Mouse (Mus musculus) MEL (cell line): ENCODE measurements around the gene S1pr4. TPM values are rescaled to one million over a fixed set of nuclear protein-coding genes. Genes with fewer than 3 reads are reported as not detected.

ENCODE experiments used
- DNase-seq: peaks from one replicate; pipeline ENCODE4 v3.0.0; 2011; ENCODE audit warnings: low read depth, low spot score
- H3K27ac ChIP-seq: 2 replicates; pipeline ENCODE4 v1.5.1; 2012; ENCODE audit warnings: low read depth, mild to moderate bottlenecking, control low read depth, low read length, moderate library complexity; ENCODE audit not compliant: control insufficient read depth
- H3K27me3 ChIP-seq, 2 experiments: fragments of 150-350 bp in 1 of 2; sonication (generic) in 1 of 2; 2 replicates each; pipeline ENCODE4 v1.6.1; 2012; ENCODE audit warnings: low read length in 2 of 2, mild to moderate bottlenecking in 2 of 2, improper control_type of control experiment in 1 of 2, moderate library complexity in 1 of 2; ENCODE audit not compliant: insufficient read depth in 2 of 2, control insufficient read depth in 1 of 2
- H3K36me3 ChIP-seq, 2 experiments: 2 replicates each; pipeline ENCODE4 v1.6.1; 2012 to 2014; ENCODE audit warnings: low read length in 2 of 2, improper control_type of control experiment in 1 of 2, inconsistent platforms in 1 of 2, mild to moderate bottlenecking in 1 of 2; ENCODE audit not compliant: insufficient read depth in 2 of 2, control insufficient read depth in 1 of 2
- H3K4me1 ChIP-seq, 2 experiments: fragments of 150-350 bp in 1 of 2; sonication (generic) in 1 of 2; 2 replicates each; pipeline ENCODE4 v1.6.1; 2012; ENCODE audit warnings: low read length in 2 of 2, improper control_type of control experiment in 1 of 2, mild to moderate bottlenecking in 1 of 2; ENCODE audit not compliant: insufficient read depth in 2 of 2, control insufficient read depth in 1 of 2
- H3K4me3 ChIP-seq, 2 experiments: fragments of 150-350 bp in 1 of 2; sonication (generic) in 1 of 2; 2 replicates each; pipeline ENCODE4 v1.5.1; 2012; ENCODE audit warnings: low read depth in 2 of 2, low read length in 2 of 2, mild to moderate bottlenecking in 2 of 2, moderate library complexity in 2 of 2, control low read depth in 1 of 2, improper control_type of control experiment in 1 of 2; ENCODE audit not compliant: control insufficient read depth in 1 of 2, insufficient read depth in 1 of 2
- H3K79me2 ChIP-seq: 2 replicates; pipeline ENCODE4 v1.6.1; 2012; ENCODE audit warnings: mild to moderate bottlenecking, low read length, moderate library complexity; ENCODE audit not compliant: control insufficient read depth, poor library complexity, insufficient read depth
- H3K9ac ChIP-seq: 2 replicates; pipeline ENCODE4 v1.6.1; 2012; ENCODE audit warnings: low read depth, mild to moderate bottlenecking, control low read depth, low read length, moderate library complexity; ENCODE audit not compliant: control insufficient read depth, poor library complexity, severe bottlenecking
- H3K9me3 ChIP-seq: fragments of 150-350 bp; sonication (generic); replicated peaks from 2 replicates; pipeline ENCODE4 v1.6.1; 2012; ENCODE audit warnings: mild to moderate bottlenecking, low read length, improper control_type of control experiment, moderate library complexity; ENCODE audit not compliant: insufficient read depth
- BHLHE40 ChIP-seq: IDR thresholded peaks from 2 replicates; pipeline ENCODE4 v1.6.1; 2012; ENCODE audit warnings: low read depth, mild to moderate bottlenecking, inconsistent platforms, low read length, improper control_type of control experiment, borderline replicate concordance
- CTCF ChIP-seq, 3 experiments: IDR thresholded peaks in 2 of 3; conservative IDR thresholded peaks in 1 of 3; 2 replicates each; pipeline ENCODE4 v1.5.1; 2011 to 2012; ENCODE audit warnings: low read length in 3 of 3, low read depth in 2 of 3, mild to moderate bottlenecking in 2 of 3, improper control_type of control experiment in 1 of 3, inconsistent platforms in 1 of 3, mixed read lengths in 1 of 3, moderate library complexity in 1 of 3; ENCODE audit not compliant: control insufficient read depth in 1 of 3, insufficient read depth in 1 of 3, poor library complexity in 1 of 3, severe bottlenecking in 1 of 3
- JUND ChIP-seq: IDR thresholded peaks from 2 replicates; pipeline ENCODE4 v1.6.1; 2011; ENCODE audit warnings: low read depth, mild to moderate bottlenecking, improper control_type of control experiment, low read length
- MAZ ChIP-seq: IDR thresholded peaks from 2 replicates; pipeline ENCODE4 v1.6.1; 2012; ENCODE audit warnings: low read depth, mild to moderate bottlenecking, inconsistent platforms, low read length, improper control_type of control experiment
- RAD21 ChIP-seq: IDR thresholded peaks from 2 replicates; pipeline ENCODE4 v1.6.1; 2011; ENCODE audit warnings: mild to moderate bottlenecking, low read depth, low read length, improper control_type of control experiment
- RCOR1 ChIP-seq: IDR thresholded peaks from 2 replicates; pipeline ENCODE4 v1.6.1; 2012; ENCODE audit warnings: low read depth, mild to moderate bottlenecking, inconsistent platforms, low read length, improper control_type of control experiment
- SIN3A ChIP-seq: IDR thresholded peaks from 2 replicates; pipeline ENCODE4 v1.6.1; 2012; ENCODE audit warnings: low read length, improper control_type of control experiment, inconsistent platforms
- SMC3 ChIP-seq: IDR thresholded peaks from 2 replicates; pipeline ENCODE4 v1.6.1; 2011; ENCODE audit warnings: low read depth, low read length, improper control_type of control experiment
- ZC3H11A ChIP-seq: IDR thresholded peaks from 2 replicates; pipeline ENCODE4 v1.6.1; 2012; ENCODE audit warnings: low read depth, mild to moderate bottlenecking, inconsistent platforms, low read length, improper control_type of control experiment
- polyA plus RNA-seq, 2 experiments: library from polyadenylated mRNA; stranded (reverse) in 1 of 2; unstranded in 1 of 2; fragments of >175 nt in 1 of 2; fragments of >200 nt in 1 of 2; gene quantifications; 2 replicates each; pipeline versions ENCODE4 v1.2.1 to v1.2.4; 2012; ENCODE audit warnings: low replicate concordance in 2 of 2, low read depth in 1 of 2; ENCODE audit not compliant: insufficient read length in 2 of 2, insufficient read depth in 1 of 2, missing spikeins in 1 of 2
- total RNA-seq: library from RNA; depleted of rRNA; stranded (reverse); fragments of 300-350 nt; gene quantifications from 2 replicates; pipeline ENCODE4 v1.2.3, GENCODE M21; 2012; rRNA removed

S1pr4 gene
- total and polyA plus RNA-seq, 3 experiments = 1.6 to 2.1 TPM; not detected in 1

DNA sequence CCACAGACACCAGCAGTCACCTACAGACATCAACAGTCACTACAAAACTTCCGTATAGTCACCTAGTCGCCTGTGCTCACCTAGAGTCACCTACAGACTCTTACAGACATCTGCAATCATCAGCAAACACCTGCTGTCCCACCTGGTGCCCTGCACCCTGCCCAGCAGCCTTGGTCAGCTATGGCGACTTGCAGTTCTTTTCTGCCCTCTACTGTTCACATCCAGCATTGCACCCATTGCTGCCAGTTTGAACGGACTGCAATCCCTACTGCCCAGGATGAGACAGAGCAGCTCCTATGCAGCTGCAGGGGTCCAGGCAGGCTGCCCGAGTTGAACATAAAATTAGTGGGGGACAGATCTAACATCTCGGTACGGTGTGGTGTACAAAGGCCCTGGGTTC, 49.8 kb downstream of the S1pr4 start:
- Histone ChIP-seq H3K79me2 (no peaks in the 10 kb centered on the region), H3K36me3 (no peaks in the 10 kb centered on the region), H3K9ac (no peak overlapping the region), H3K4me1 (no peaks in the 10 kb centered on the region), H3K27me3 (peaks cover 1 to 3% of the 10 kb centered on the region in 2 experiments; a peak in 3 of 4 replicates), H3K4me3 (no peak overlapping the region), H3K27ac (no peak overlapping the region), H3K9me3 (no peaks in the 10 kb centered on the region)
- TF ChIP-seq JUND = 0 out of 2 replicates have a peak, but pooled peaks have one; percentile 18
- peak; percentile 41; the same call in 1 of the 2 replicates for TF ChIP-seq MAZ
- TF ChIP-seq SIN3A = peak; percentile 40; the same call in 1 of the 2 replicates
- no peak for TF ChIP-seq BHLHE40
- TF ChIP-seq RAD21 = peak; percentile 97
- peak; percentile 94 for TF ChIP-seq ZC3H11A
- TF ChIP-seq RCOR1 = no peak
- TF ChIP-seq CTCF (IDR thresholded peaks at IDR 0.05 in 2 of 3, conservative IDR thresholded peaks at IDR 0.05 in 1 of 3; ENCODE audit: control insufficient read depth in 1 of 3, insufficient read depth in 1 of 3, low read depth in 2 of 3, low read length in 3 of 3, poor library complexity in 1 of 3, severe bottlenecking in 1 of 3) = peak; percentile 90 to 98 (median 96)
- peak; percentile 92 for TF ChIP-seq SMC3
- peak; percentile 86 for DNase-seq

Other genes starting within 250 kb of the S1pr4 start
- gene Matk, start 247.2 kb downstream of the S1pr4 start, total RNA-seq = 0.10 and 0.23 TPM in 2 replicates
- 1 to 10 TPM in 1 of 2 experiments, not detected in 1; 1.0 TPM for gene Matk, start 247.2 kb downstream of the S1pr4 start, polyA plus RNA-seq
- 137 and 150 TPM in 2 replicates for gene Mrpl54, start 233.2 kb downstream of the S1pr4 start, total RNA-seq
- 100 to 1,000 TPM; 157 to 421 TPM for gene Mrpl54, start 233.2 kb downstream of the S1pr4 start, polyA plus RNA-seq
- 68.9 and 81.3 TPM in 2 replicates for gene Apba3, start 233.2 kb downstream of the S1pr4 start, total RNA-seq
- 10 to 100 TPM in 1 of 2 experiments, not detected in 1; 73.2 TPM for gene Apba3, start 233.2 kb downstream of the S1pr4 start, polyA plus RNA-seq
- 2.5 and 2.9 TPM in 2 replicates for gene Tjp3, start 208.6 kb downstream of the S1pr4 start, total RNA-seq
- gene Tjp3, start 208.6 kb downstream of the S1pr4 start, polyA plus RNA-seq = 1 to 10 TPM in 1 of 2 experiments, not detected in 1; 4.9 TPM
- gene Pip5k1c, start 207.2 kb downstream of the S1pr4 start, total RNA-seq = 14.1 and 14.4 TPM in 2 replicates
- gene Pip5k1c, start 207.2 kb downstream of the S1pr4 start, polyA plus RNA-seq = 10 to 100 TPM in 1 of 2 experiments, not detected in 1; 40.5 TPM
- 43.5 and 47.6 TPM in 2 replicates for gene Cactin, start 179.0 kb downstream of the S1pr4 start, total RNA-seq
- 10 to 100 TPM in 1 of 2 experiments, not detected in 1; 66.8 TPM for gene Cactin, start 179.0 kb downstream of the S1pr4 start, polyA plus RNA-seq
- gene Tbxa2r, start 171.4 kb downstream of the S1pr4 start, total RNA-seq = 0.13 TPM in 1 of 2 replicates, not detected in the other
- under 1 TPM in 1 of 2 experiments, not detected in 1; 0.31 TPM for gene Tbxa2r, start 171.4 kb downstream of the S1pr4 start, polyA plus RNA-seq
- not detected in 2 replicates for gene Gipc3, start 156.9 kb downstream of the S1pr4 start, total RNA-seq
- gene Gipc3, start 156.9 kb downstream of the S1pr4 start, polyA plus RNA-seq = not detected
- gene Hmg20b, start 149.7 kb downstream of the S1pr4 start, total RNA-seq = 22.8 and 27.0 TPM in 2 replicates
- gene Hmg20b, start 149.7 kb downstream of the S1pr4 start, polyA plus RNA-seq = 10 to 100 TPM in 1 of 2 experiments, not detected in 1; 92.7 TPM
- 17.9 and 29.0 TPM in 2 replicates for gene Mfsd12, start 142.6 kb downstream of the S1pr4 start, total RNA-seq
- 10 to 100 TPM in 1 of 2 experiments, not detected in 1; 22.5 TPM for gene Mfsd12, start 142.6 kb downstream of the S1pr4 start, polyA plus RNA-seq
- gene 4930404N11Rik, start 134.3 kb downstream of the S1pr4 start, total RNA-seq = 6.7 and 12.1 TPM in 2 replicates
- gene 4930404N11Rik, start 134.3 kb downstream of the S1pr4 start, polyA plus RNA-seq = 1 to 10 TPM in 1 of 2 experiments, not detected in 1; 3.1 TPM
- gene Fzr1, start 121.6 kb downstream of the S1pr4 start, total RNA-seq = 20.7 and 24.7 TPM in 2 replicates
- 100 to 1,000 TPM in 1 of 2 experiments, not detected in 1; 115 TPM for gene Fzr1, start 121.6 kb downstream of the S1pr4 start, polyA plus RNA-seq
- gene Dohh, start 115.7 kb downstream of the S1pr4 start, total RNA-seq = 153 and 157 TPM in 2 replicates
- gene Dohh, start 115.7 kb downstream of the S1pr4 start, polyA plus RNA-seq = 100 to 1,000 TPM in 1 of 2 experiments, not detected in 1; 145 TPM
- 0.46 and 0.62 TPM in 2 replicates for gene Gm48551, start 115.7 kb downstream of the S1pr4 start, total RNA-seq
- 1 to 10 TPM in 1 of 2 experiments, not detected in 1; 2.6 TPM for gene Gm48551, start 115.7 kb downstream of the S1pr4 start, polyA plus RNA-seq
- gene Gm48552, start 111.1 kb downstream of the S1pr4 start, total RNA-seq = 0.49 and 0.89 TPM in 2 replicates
- 1 to 10 TPM in 1 of 2 experiments, not detected in 1; 1.2 TPM for gene Gm48552, start 111.1 kb downstream of the S1pr4 start, polyA plus RNA-seq
- 6.5 and 6.7 TPM in 2 replicates for gene Smim24, start 107.1 kb downstream of the S1pr4 start, total RNA-seq
- gene Smim24, start 107.1 kb downstream of the S1pr4 start, polyA plus RNA-seq = 10 to 100 TPM in 1 of 2 experiments, not detected in 1; 29.5 TPM
- 2.0 and 3.6 TPM in 2 replicates for gene Nfic, start 44.5 kb downstream of the S1pr4 start, total RNA-seq
- 1 to 10 TPM in 1 of 2 experiments, not detected in 1; 9.7 TPM for gene Nfic, start 44.5 kb downstream of the S1pr4 start, polyA plus RNA-seq
- 0.03 and 0.08 TPM in 2 replicates for gene Celf5, start 17.4 kb downstream of the S1pr4 start, total RNA-seq
- gene Celf5, start 17.4 kb downstream of the S1pr4 start, polyA plus RNA-seq = under 1 TPM in 1 of 2 experiments, not detected in 1; 0.38 TPM
- 120 and 136 TPM in 2 replicates for gene Ncln, start 3.7 kb downstream of the S1pr4 start, total RNA-seq
- gene Ncln, start 3.7 kb downstream of the S1pr4 start, polyA plus RNA-seq = 100 to 1,000 TPM; 215 to 276 TPM
- 28.2 and 33.0 TPM in 2 replicates for gene Gna15, start 24.1 kb upstream of the S1pr4 start, total RNA-seq
- gene Gna15, start 24.1 kb upstream of the S1pr4 start, polyA plus RNA-seq = 100 to 1,000 TPM in 1 of 2 experiments, 10 to 100 TPM in 1; 23.0 to 142 TPM
- 12.2 and 14.1 TPM in 2 replicates for gene Gna11, start 45.1 kb upstream of the S1pr4 start, total RNA-seq
- gene Gna11, start 45.1 kb upstream of the S1pr4 start, polyA plus RNA-seq = 10 to 100 TPM in 1 of 2 experiments, not detected in 1; 18.4 TPM
- gene Aes, start 59.4 kb upstream of the S1pr4 start, total RNA-seq = 170 and 197 TPM in 2 replicates
- 100 to 1,000 TPM in 1 of 2 experiments, not detected in 1; 355 TPM for gene Aes, start 59.4 kb upstream of the S1pr4 start, polyA plus RNA-seq
- 0.19 and 0.75 TPM in 2 replicates for gene Tle2, start 74.4 kb upstream of the S1pr4 start, total RNA-seq
- 1 to 10 TPM in 1 of 2 experiments, not detected in 1; 2.4 TPM for gene Tle2, start 74.4 kb upstream of the S1pr4 start, polyA plus RNA-seq
- gene Tle6, start 100.9 kb upstream of the S1pr4 start, total RNA-seq = 16.9 and 17.3 TPM in 2 replicates
- 10 to 100 TPM in 1 of 2 experiments, not detected in 1; 31.9 TPM for gene Tle6, start 100.9 kb upstream of the S1pr4 start, polyA plus RNA-seq
- 0.98 and 1.1 TPM in 2 replicates for gene BC025920, start 106.1 kb upstream of the S1pr4 start, total RNA-seq
- gene BC025920, start 106.1 kb upstream of the S1pr4 start, polyA plus RNA-seq = 1 to 10 TPM in 1 of 2 experiments, not detected in 1; 1.7 TPM
- 8.2 and 10.5 TPM in 2 replicates for gene Sirt6, start 127.7 kb upstream of the S1pr4 start, total RNA-seq
- gene Sirt6, start 127.7 kb upstream of the S1pr4 start, polyA plus RNA-seq = 10 to 100 TPM in 1 of 2 experiments, not detected in 1; 38.2 TPM
- 3.2 and 4.5 TPM in 2 replicates for gene Ankrd24, start 128.4 kb upstream of the S1pr4 start, total RNA-seq
- gene Ankrd24, start 128.4 kb upstream of the S1pr4 start, polyA plus RNA-seq = 10 to 100 TPM in 1 of 2 experiments, not detected in 1; 14.6 TPM
- 3.5 and 3.9 TPM in 2 replicates for gene Gm10778, start 148.9 kb upstream of the S1pr4 start, total RNA-seq
- gene Gm10778, start 148.9 kb upstream of the S1pr4 start, polyA plus RNA-seq = 1 to 10 TPM in 1 of 2 experiments, not detected in 1; 2.0 TPM
- gene Zfp433, start 204.7 kb upstream of the S1pr4 start, total RNA-seq = 4.2 and 4.9 TPM in 2 replicates
- gene Zfp433, start 204.7 kb upstream of the S1pr4 start, polyA plus RNA-seq = 1 to 10 TPM in 1 of 2 experiments, not detected in 1; 3.0 TPM